Mouse (Mus musculus) midbrain, postnatal 0 days (tissue): Measurements from ENCODE around the gene Usp2. TPM values are rescaled to one million over a fixed set of nuclear protein-coding genes. Genes with fewer than 3 reads are reported as not detected.

Source experiments
- ATAC-seq: fragments of 200-750 bp; cut with Nextera tagmentation; 2 replicates; pipeline ENCODE4 v1.8.0; 2017; ENCODE audit warnings: moderate number of reproducible peaks, mild to moderate bottlenecking, moderate TSS enrichment, moderate library complexity; ENCODE audit not compliant: low FRiP score
- DNase-seq: peaks from one replicate; pipeline ENCODE4 v3.0.0-alpha.2; 2015; ENCODE audit warnings: low spot score
- H3K27ac ChIP-seq: fragments of 300-500 bp; sonication (generic); 2 replicates; pipeline ENCODE4 v1.5.1; 2014; ENCODE audit warnings: low read depth, mild to moderate bottlenecking, low read length, mixed read lengths
- H3K27me3 ChIP-seq: fragments of 300-500 bp; sonication (generic); 2 replicates; pipeline ENCODE4 v1.6.1; 2014; ENCODE audit warnings: low read length, control low read depth, mixed read lengths; ENCODE audit not compliant: insufficient read depth
- H3K36me3 ChIP-seq: fragments of 300-500 bp; sonication (generic); 2 replicates; pipeline ENCODE4 v1.6.1; 2014; ENCODE audit warnings: low read length, control low read depth, mixed read lengths; ENCODE audit not compliant: insufficient read depth
- H3K4me1 ChIP-seq: fragments of 300-500 bp; sonication (generic); 2 replicates; pipeline ENCODE4 v1.6.1; 2014; ENCODE audit warnings: mild to moderate bottlenecking, control low read depth, antibody characterized with exemption, low read length, mixed read lengths; ENCODE audit not compliant: insufficient read depth
- H3K4me2 ChIP-seq: fragments of 300-500 bp; sonication (generic); 2 replicates; pipeline ENCODE4 v1.6.1; 2014; ENCODE audit warnings: low read depth, mild to moderate bottlenecking, low read length, mixed read lengths; ENCODE audit not compliant: poor library complexity, severe bottlenecking
- H3K4me3 ChIP-seq: fragments of 300-500 bp; sonication (generic); 2 replicates; pipeline ENCODE4 v1.5.1; 2014; ENCODE audit warnings: low read depth, mild to moderate bottlenecking, low read length, moderate library complexity
- H3K9ac ChIP-seq: fragments of 300-500 bp; sonication (generic); replicated peaks from 2 replicates; pipeline ENCODE4 v1.6.1; 2014; ENCODE audit warnings: mild to moderate bottlenecking, low read length, moderate library complexity, mixed read lengths; ENCODE audit not compliant: poor library complexity, severe bottlenecking
- H3K9me3 ChIP-seq: fragments of 300-500 bp; sonication (generic); 2 replicates; pipeline ENCODE4 v1.6.1; 2016; ENCODE audit warnings: low read length, control low read depth
- CTCF ChIP-seq: IDR thresholded peaks from 2 replicates; pipeline ENCODE4 v1.5.1; 2016; ENCODE audit warnings: antibody characterized with exemption, mild to moderate bottlenecking
- WGBS: fragments of 180-500 bp; shearing (Covaris S2); extraction: QIAGEN DNeasy Blood & Tissue Kit; methylation state at CpG from one replicate; pipeline ENCODE4 v1.1.7; 2014; 5-methylcytosine and 5-hydroxymethylcytosine counted together
- polyA plus RNA-seq: library from polyadenylated mRNA; unstranded; fragments of >200 nt; fragmentation: Nextera tagmentation; extraction: Ambion mirVana; gene quantifications from 2 replicates; pipeline ENCODE4 v1.2.1, GENCODE M21; 2015
- total RNA-seq: library from RNA; depleted of rRNA; stranded (reverse); fragments of >200 nt; gene quantifications from 2 replicates; pipeline ENCODE4 v1.2.3, GENCODE M21; 2014

Gene Usp2
- total and polyA plus RNA-seq, 2 experiments from 2014 or later, result 7.5 to 15.1 TPM

DNA sequence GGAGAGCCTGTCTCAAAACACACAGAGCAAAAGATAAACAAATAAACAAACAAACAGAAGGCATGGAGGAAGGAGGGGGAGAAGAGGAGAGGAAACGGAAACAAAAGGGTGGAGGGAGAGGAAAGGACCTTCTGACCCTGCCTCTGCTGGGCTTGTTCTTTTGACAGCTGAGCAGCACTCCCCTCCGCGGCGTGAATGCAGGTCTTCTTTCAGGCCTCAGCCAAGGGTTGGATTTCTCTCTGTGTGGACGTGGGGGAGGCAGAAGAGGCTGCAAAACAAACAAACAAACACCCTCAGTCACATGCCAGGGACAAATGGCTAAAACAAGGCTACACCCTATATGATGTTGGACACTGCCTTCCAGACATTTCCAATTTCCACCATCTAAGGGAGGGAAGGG lies 58.2 kb downstream of the Usp2 start:
- 57% methylated on average over 5 of the region's 5 CpGs for whole genome bisulfite sequencing
- DNase-seq (no peak), ATAC-seq (no peak)
- H3K9me3 ChIP-seq, result no peaks in the 10 kb centered on the region
- no peak overlapping the region for H3K27ac ChIP-seq
- no peak overlapping the region for H3K9ac ChIP-seq
- TF ChIP-seq CTCF, result no peak
- no peaks in the 10 kb centered on the region for H3K36me3 ChIP-seq
- H3K4me1 ChIP-seq, result 0 out of 2 replicates have a peak, but pooled peaks cover 3% of the 10 kb centered on the region
- no peaks in the 10 kb centered on the region for H3K27me3 ChIP-seq
- H3K4me2 ChIP-seq, result no peak overlapping the region
- H3K4me3 ChIP-seq, result no peak overlapping the region

DNA sequence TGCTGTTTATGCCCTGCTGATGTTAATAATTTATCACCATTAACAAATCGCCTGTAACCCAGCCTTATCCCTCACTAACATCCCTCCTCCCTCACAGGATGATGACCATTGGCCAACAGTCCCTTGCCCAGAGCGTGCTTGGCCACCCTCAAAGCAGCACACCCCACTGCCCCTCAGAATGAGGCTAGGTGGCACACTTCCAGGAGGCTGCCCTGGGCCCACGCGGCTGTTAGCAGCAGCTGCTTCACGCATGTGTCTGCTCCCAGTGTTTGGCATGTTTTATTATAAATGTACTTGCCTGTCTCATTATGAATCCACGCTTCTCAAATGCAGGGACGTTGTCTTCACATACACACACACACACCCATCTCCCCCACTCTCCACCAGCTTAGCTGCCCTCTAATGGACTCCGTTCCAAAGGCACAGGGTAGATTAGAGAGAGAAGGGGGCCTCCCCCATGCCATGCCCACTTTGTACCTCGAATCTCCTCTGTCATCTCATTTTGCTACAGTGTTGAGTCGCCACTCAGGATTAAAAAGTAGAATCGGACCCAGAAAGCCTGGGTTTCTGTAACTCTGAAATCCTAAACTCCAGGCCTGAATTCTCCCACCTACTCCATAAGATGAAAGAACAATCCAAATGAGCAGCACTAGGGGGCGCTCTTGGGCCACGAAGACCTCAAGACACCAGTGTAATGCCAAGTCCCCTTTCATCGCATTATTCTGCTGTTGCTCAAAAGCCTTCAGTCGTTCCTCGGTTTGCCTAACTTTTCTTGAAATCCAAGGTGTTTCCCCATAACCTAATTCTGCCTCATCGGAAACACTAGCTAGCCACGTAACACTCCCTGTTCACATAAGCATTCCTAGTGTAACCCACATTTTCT lies 59.0 kb downstream of the Usp2 start:
- WGBS, result 30% methylated on average over 18 of the region's 18 CpGs
- Histone ChIP-seq H3K27ac (no peak overlapping the region), H3K9me3 (no peaks in the 10 kb centered on the region), H3K4me2 (peak overlapping the region; percentile 34; the same call in 1 of the 2 replicates), H3K36me3 (no peaks in the 10 kb centered on the region), H3K27me3 (no peaks in the 10 kb centered on the region; the same call in 1 of the 2 replicates), H3K4me1 (peaks cover 9% of the 10 kb centered on the region; the same call in 1 of the 2 replicates), H3K9ac (no peak overlapping the region), H3K4me3 (no peak overlapping the region)
- DNase-seq (peak; percentile 94), ATAC-seq (peak; percentile 73; the same call in 1 of the 2 replicates)
- TF ChIP-seq CTCF, result peak; percentile 93

DNA sequence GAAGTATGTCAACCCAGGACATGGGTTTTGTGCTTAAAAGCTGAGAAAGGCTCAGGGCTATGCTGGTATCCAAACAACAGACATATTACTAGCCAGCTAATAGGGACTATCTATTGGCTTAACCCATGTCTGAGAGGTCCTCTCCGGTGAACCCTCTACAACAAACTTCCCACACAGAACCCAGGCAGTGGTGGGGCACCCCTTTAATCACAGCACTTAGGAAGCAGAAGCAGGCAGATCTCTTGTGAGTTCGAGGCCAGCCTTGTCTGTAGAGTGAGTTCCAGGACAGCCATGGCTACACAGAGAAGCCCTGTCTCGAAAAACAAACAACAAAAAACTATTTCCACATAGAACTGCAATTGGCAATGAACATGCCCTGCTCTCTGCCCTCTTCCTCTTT lies 59.9 kb downstream of the Usp2 start:
- no peaks in the 10 kb centered on the region for H3K36me3 ChIP-seq
- DNase-seq (no peak), ATAC-seq (no peak)
- peaks cover 9% of the 10 kb centered on the region; the same call in 1 of the 2 replicates for H3K4me1 ChIP-seq
- no peak overlapping the region for H3K27ac ChIP-seq
- no peaks in the 10 kb centered on the region for H3K9me3 ChIP-seq
- no peaks in the 10 kb centered on the region; the same call in 1 of the 2 replicates for H3K27me3 ChIP-seq
- no peak overlapping the region for H3K9ac ChIP-seq
- no peak overlapping the region for H3K4me2 ChIP-seq
- no peak overlapping the region for H3K4me3 ChIP-seq
- TF ChIP-seq CTCF, result no peak
- 94% methylated on average over 3 of the region's 3 CpGs for WGBS

DNA sequence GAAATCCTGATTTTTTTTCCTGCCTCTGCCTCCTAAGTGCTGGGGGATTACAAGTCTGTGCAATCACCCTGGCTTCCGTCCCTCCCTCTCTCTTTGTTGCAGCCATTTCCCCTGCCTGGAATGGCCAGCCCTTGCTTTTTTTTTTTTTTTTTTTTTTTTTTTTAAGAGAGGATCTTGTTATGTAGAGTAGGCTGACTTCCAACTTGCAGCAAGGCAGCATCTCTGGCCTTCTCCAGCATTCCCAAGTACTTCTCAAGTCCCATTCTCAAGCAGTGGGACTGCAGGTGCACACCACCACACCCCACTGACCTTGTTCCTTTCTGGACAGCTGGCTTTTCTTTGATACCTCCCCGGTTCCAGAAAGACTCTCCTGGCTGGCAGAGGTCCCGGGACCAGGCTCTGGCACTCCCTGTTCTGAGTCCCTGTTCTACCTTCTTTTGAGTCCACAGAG lies 60.6 kb downstream of the Usp2 start:
- no peak for ATAC-seq
- Histone ChIP-seq H3K4me1 (peaks cover 9% of the 10 kb centered on the region; the same call in 1 of the 2 replicates), H3K27ac (no peak overlapping the region), H3K9ac (no peak overlapping the region), H3K9me3 (no peaks in the 10 kb centered on the region), H3K36me3 (no peaks in the 10 kb centered on the region), H3K4me3 (no peak overlapping the region), H3K4me2 (no peak overlapping the region), H3K27me3 (no peaks in the 10 kb centered on the region; the same call in none of the 2 replicates)
- 48% methylated on average over 3 of the region's 3 CpGs for WGBS
- no peak for DNase-seq
- no peak for TF ChIP-seq CTCF

DNA sequence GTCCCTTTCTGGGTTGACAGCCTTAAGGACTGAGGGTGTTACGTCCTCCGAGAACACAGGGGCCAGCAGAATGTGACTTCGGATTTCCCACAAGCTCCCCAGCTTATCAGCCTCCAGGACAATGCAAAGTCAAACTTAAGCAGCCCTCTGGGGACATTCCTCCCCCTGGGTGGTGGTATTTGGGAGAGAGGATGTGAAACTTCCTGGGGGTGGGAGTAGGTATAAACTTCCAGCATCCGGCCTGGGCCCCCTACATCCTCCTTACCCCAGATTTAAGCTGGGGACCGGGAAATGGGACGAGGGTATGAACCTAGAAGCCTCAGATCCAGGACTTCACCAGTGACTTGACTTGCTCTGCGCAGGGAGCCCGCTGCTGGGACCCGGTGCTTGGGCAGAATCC lies 62.8 kb downstream of the Usp2 start:
- peaks cover 9% of the 10 kb centered on the region; the same call in 1 of the 2 replicates for H3K4me1 ChIP-seq
- peak overlapping the region; percentile 50 for H3K4me2 ChIP-seq
- 8% methylated on average over 9 of the region's 9 CpGs for WGBS
- no peak overlapping the region for H3K27ac ChIP-seq
- ATAC-seq, result no peak
- TF ChIP-seq CTCF, result no peak
- H3K4me3 ChIP-seq, result peak overlapping the region; percentile 27
- peaks cover 15% of the 10 kb centered on the region for H3K27me3 ChIP-seq
- no peaks in the 10 kb centered on the region for H3K9me3 ChIP-seq
- no peak for DNase-seq
- no peaks in the 10 kb centered on the region for H3K36me3 ChIP-seq
- peak overlapping the region; percentile 30; the same call in 1 of the 2 replicates for H3K9ac ChIP-seq

DNA sequence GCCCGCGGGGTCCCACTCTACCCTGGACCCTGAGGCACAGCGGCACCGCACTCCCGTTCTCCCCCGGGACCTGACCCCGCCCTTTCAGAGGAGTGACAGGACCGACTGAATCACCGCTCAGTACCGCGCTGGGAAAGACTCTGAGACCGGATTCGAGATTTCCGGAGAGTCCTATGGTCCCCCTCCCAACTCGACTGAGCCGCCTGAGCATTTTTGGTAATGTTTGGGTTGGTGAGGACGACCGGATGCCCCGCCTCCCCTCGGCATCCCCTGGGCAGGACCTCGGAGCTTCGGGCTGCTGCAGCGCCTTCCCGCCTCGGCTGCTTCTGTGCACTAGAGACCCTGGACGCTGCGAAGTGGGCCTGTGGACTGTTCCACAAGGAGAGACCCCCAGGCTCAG lies 63.2 kb downstream of the Usp2 start:
- peaks cover 9% of the 10 kb centered on the region; the same call in 1 of the 2 replicates for H3K4me1 ChIP-seq
- H3K36me3 ChIP-seq, result no peaks in the 10 kb centered on the region
- H3K9me3 ChIP-seq, result no peaks in the 10 kb centered on the region
- peak overlapping the region; percentile 30 for H3K9ac ChIP-seq
- ATAC-seq (no peak), DNase-seq (peak; percentile 30)
- peak overlapping the region; percentile 50 for H3K4me2 ChIP-seq
- peak overlapping the region; percentile 27 for H3K4me3 ChIP-seq
- H3K27me3 ChIP-seq, result peaks cover 17% of the 10 kb centered on the region
- no peak for TF ChIP-seq CTCF
- H3K27ac ChIP-seq, result no peak overlapping the region
- WGBS, result 1% methylated on average over 27 of the region's 27 CpGs
